Mouse (Mus musculus) B cell, adult (primary cell): ENCODE data around the gene Slc25a1. TPM values are rescaled to one million over a fixed set of nuclear protein-coding genes. Genes with fewer than 3 reads are reported as not detected.

Source experiments
- total RNA-seq: library from RNA; stranded (reverse); gene quantifications from 4 replicates; pipeline ENCODE4 v1.2.4, GENCODE M21; 2023; ENCODE audit not compliant: inconsistent age

Gene Slc25a1
- total RNA-seq: 24.4 to 32.4 TPM (median 27.8 TPM) in 4 replicates

DNA sequence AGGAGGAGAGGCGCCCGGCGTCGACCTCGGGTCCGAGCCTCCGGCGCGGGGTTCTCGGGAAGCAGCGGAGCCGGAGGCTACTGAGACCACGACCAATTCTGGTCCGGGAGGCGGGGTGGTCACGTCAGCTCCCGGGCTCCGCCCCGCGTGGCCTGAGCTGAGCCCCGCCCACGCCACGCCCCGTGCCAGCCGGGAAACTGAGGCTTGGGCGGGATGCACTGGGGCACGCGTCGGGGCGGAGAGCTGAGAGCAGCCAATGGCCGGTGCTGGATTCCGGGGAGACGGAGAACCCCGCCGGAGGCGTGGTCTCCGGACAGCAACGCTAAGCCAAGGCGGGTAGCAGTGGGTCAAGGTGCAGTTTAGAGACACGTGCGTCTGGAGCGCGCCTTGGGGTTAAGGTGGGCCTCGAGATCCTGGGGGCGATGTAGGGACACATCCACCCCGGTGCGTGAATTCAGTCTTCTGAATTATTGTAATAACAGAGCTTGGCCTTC is at the start of gene Slc25a1:
Gene Slc25a1, minus strand, starts transcription at position 133 of the 494 bp plus-strand sequence.

DNA sequence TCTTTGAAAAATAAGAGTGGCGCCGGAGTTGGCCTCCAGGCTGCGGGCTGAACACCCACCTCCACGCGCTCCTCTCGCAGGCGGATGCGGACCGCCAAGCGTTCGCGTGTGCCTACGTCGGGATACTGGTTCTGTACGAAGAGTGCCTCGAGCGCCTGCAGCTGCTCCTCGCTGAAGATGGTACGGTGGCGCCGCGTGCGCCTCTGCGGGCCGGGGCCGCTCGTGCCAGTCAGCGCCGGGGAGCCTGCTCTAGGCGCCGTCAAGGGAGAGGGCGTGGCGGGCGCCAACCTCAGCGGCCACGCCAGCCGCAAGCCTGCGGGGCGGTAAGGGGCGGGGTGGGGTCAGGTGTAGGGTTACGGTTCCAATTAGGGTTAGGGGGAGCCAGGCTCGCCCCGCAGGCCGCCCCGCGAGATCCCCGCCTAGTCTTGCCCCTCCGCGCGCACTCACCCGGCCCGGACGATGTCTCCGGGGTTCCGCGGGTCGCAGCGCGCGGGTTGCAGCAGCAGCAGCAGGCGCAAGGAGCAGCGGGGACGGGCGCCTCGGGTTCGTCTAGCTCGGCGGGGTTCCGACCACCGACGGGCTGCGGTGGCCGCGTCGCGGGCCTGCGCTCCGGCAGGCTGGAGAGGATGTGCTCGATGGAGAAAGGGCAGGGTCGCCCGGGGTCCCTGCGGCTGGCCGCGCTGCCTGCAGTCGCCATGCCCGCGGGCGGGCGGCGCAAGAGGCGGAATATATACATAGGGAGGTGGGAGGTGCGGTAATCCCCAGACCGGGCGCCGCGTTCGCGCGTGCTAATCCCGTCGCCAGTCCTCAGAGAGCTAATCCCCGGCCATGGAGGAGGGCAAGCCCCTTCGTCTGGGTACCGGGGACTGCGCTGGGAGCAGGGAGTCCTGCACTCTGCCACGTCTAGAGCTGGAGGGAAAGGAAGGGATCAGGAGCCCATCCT is 13.4 kb downstream of the Slc25a1 start, which contains the start of gene Gsc2:
Gene Gsc2, minus strand, starts transcription at position 753 of the 943 bp plus-strand sequence.

DNA sequence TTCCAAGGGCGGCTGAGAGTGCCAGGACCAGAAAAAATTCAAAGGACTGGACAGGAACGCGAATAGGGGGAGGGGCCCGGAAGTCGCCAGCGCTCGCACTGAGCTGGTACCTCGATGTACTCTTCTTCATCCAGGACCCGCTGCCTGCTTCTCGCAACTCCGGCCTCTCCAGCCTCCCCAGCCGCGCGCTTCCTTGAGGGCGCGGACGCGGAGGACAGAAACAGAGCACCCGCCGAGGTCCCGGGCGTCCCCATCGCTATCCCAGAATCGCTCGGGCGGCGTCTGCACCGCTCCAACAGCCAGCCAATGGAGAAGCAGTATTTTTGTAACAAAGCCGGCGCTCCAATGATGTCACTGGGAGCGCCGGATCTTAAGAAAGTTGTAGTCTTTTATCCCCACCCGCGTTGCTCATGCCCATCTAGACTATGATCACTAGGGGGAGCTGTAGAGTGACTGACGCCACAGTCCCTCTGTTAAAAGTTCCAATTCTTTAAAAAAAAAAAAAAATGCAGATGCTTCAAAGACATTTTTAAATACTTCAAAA is 16.9 kb downstream of the Slc25a1 start, which contains the start of gene Ess2:
Gene Ess2, minus strand, starts transcription at position 297 of the 544 bp plus-strand sequence.

DNA sequence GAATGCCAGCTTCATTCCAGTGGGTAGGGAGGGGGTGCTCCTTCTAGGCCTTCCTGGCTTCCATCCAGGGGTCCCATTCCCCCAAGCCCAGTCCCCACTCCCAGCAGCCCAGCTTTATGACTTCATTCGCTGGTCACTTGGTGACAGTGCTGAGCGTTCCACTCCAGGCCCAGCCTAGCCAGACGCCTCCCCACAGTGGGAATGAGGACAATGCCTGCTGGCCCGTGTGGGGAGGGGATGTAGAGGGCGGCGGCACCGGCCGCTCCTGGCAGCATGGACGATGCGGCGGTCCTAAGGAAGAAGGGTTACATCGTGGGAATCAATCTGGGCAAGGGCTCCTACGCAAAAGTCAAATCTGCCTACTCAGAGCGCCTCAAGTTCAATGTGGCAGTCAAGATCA is 29.6 kb downstream of the Slc25a1 start, which contains the start of the genes Dgcr2 and Tssk2:
Gene Dgcr2, minus strand, starts transcription at position 101 of the 400 bp plus-strand sequence.
Gene Tssk2, plus strand, starts transcription at position 176 of the 400 bp plus-strand sequence.

DNA sequence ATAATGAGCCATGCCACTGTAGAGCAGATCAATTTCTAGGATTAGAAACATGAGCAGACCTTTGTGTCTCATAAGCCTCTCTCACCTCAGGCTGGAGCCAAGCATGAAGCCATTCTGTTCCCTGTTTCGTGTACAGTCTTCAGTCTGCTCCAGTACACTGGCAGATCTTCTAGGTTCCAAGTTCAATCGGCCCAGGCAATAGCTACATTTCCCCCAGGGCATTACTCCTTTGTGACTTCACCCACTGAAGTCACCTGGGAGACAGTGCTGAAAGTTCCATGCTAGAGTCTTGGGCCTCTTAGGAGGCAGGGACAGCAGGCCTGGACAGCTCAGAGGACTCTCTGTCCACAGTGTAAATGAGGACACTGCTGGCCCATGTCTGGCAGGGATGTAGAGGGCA is 34.1 kb downstream of the Slc25a1 start, which contains the start of gene Tssk1:
Gene Tssk1, plus strand, starts transcription at position 301 of the 400 bp plus-strand sequence.

DNA sequence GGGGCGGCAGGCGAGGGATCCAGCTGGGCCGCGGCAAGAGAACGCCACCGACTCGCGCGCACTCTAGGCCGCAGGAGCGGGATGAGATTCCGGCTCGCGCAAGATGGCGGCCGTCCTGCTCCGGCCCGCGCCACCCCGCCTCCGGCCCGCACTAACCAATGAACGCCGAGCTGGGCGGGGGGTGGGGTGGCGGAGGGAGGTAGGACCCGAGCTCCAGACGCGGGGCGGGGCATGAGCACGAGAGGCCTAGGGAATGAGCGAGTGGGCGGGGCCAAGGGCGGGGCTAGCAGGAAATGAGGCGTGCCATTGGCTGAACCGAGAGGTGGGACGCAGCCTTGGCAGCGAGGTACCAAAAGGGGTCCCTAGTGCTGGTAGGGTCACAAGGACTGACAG is 36.5 kb downstream of the Slc25a1 start, which contains the start of gene Gm20518:
Gene Gm20518, minus strand, starts transcription at position 105 of the 393 bp plus-strand sequence.

Other genes starting within 250 kb of the Slc25a1 start
- gene Med15, start 195.3 kb downstream of the Slc25a1 start, total RNA-seq: 126 to 138 TPM (median 127 TPM) in 4 replicates
- 10.9 to 21.7 TPM (median 12.8 TPM) in 4 replicates for gene Klhl22, start 168.6 kb downstream of the Slc25a1 start, total RNA-seq
- 0.24 to 0.26 TPM (median 0.24 TPM) in 3 of 4 replicates, not detected in the other for gene Scarf2, start 130.9 kb downstream of the Slc25a1 start, total RNA-seq
- gene B830017H08Rik, start 95.1 kb downstream of the Slc25a1 start, total RNA-seq: not detected in 4 replicates
- gene Car15, start 89.9 kb downstream of the Slc25a1 start, total RNA-seq: 13.5 to 20.7 TPM (median 15.1 TPM) in 4 replicates
- gene Gm20518, start 36.5 kb downstream of the Slc25a1 start, total RNA-seq: 2.6 to 3.5 TPM (median 2.9 TPM) in 4 replicates
- gene Tssk1, start 34.0 kb downstream of the Slc25a1 start, total RNA-seq: not detected in 4 replicates
- gene Dgcr2, start 29.7 kb downstream of the Slc25a1 start, total RNA-seq: 64.1 to 71.8 TPM (median 67.0 TPM) in 4 replicates
- gene Tssk2, start 29.6 kb downstream of the Slc25a1 start, total RNA-seq: not detected in 4 replicates
- gene Ess2, start 16.9 kb downstream of the Slc25a1 start, total RNA-seq: 56.0 to 63.9 TPM (median 58.8 TPM) in 4 replicates
- gene Gsc2, start 13.2 kb downstream of the Slc25a1 start, total RNA-seq: not detected in 4 replicates
- not detected in 4 replicates for gene Vpreb2, start 52.2 kb upstream of the Slc25a1 start, total RNA-seq
- gene Dgcr6, start 124.6 kb upstream of the Slc25a1 start, total RNA-seq: 19.0 to 24.7 TPM (median 23.8 TPM) in 4 replicates
- 8.5 to 13.7 TPM (median 10.6 TPM) in 4 replicates for gene Prodh, start 162.0 kb upstream of the Slc25a1 start, total RNA-seq
- gene Rtn4r, start 199.4 kb upstream of the Slc25a1 start, total RNA-seq: 0.29 TPM in 1 of 4 replicates, not detected in the others